Mouse (Mus musculus): ENCODE measurements around the gene Slx4ip.

Gene Slx4ip

DNA sequence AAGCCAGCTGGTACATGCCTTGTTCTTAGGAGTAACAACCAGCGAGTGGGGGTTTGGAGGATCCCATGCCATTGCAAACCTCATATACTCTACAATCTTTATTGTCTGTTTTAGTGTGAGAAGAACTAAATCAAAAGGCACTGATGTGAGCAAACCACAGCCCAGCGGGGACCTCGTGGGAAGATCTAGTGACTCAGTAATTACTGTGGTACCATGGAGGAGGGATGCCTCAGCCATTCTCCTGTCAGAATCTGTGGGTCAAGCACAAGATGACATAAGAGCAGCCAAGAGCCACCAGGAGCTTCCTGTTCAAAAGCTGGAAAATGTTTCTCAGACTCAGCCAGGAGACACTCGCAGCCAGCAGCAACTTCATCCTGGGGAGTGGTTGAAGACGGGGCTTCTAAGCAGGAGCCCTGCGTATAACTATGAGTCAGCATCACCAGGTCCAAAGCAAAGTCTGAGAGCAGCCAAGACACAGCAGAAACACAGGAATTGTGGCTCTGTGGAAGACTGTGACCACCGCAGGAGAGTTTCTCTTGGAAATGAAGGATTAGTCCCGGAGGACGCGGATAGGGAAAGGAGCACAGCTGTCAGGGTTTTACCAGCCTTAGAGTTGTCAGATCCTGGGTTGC, 176.6 kb downstream of the Slx4ip start:
- DNase-seq: no peak

DNA sequence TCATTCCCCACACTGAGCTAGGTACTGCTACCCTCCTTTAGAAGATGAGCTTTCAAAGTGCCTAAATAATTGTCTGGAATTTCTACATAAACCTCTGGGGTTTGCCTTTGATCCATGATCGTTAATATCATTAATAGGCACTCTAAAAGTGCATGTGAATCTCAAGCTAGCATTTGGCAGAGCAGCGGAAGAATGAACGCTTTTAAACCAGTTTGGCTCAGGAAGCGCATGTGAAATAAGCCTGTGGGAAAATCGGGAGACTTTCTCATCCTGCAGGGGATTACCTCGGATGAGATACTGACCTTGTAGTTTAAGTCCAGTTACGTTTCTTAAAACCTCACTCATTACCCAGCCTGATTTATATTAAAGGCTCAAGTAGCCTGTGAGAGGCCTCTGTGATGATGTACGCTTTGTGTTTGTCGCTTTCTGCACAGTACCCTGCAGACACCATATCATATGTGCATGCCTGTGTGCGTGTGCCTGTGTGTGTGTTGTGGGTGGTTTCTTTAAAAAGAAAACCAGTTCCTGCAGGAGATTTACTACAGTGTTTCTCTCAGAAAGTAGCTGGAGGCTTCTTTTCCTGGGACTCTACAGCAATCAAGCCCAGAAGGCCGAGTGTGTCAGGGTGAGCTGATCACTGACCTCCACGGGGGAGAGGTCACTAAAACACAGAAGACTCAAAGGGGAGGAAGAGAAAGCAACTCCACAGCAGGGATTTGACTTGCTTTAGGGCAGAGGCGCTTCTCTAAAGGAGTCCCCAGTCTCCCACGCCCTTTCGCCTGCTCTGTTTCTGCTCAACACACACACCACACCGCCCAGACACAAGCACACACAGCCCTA, 182.7 kb downstream of the Slx4ip start:
- DNase-seq: no peak

DNA sequence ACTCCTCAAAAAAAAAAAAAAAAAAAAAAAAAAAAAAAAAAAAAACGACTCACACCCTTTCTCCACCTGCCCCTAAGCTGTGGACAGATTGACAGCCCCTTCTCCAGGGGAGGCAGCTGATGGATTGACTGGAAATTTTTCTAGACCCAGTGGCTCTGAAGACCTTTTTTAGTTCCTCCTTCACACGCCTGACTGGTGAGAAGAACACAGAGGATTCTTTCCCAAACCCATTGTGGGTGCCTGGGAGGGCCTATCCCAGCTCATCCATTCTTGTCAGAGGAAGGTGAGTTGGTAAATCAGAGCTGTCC, 183.2 kb downstream of the Slx4ip start:
- no peak for DNase-seq

DNA sequence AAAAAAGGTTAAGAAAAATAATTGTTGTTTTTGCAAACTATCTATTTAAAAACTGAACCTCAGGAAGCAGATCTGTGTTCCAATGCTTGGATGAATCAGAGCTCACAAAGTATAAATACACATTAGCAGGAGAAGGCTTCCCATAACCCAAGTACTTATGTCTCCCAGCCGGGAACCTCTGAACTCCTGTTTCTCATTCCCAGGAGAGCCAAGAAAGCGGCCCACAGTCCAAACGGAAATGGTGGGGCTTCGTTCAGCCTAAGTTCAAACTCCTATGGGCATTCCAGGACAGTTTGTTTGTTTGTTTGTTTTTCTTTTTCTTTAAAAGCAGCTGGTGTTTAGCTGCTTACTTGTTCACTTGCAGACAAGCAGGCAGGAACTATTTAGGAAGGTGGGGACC, 187.8 kb downstream of the Slx4ip start:
- DNase-seq: peak; percentile 37

DNA sequence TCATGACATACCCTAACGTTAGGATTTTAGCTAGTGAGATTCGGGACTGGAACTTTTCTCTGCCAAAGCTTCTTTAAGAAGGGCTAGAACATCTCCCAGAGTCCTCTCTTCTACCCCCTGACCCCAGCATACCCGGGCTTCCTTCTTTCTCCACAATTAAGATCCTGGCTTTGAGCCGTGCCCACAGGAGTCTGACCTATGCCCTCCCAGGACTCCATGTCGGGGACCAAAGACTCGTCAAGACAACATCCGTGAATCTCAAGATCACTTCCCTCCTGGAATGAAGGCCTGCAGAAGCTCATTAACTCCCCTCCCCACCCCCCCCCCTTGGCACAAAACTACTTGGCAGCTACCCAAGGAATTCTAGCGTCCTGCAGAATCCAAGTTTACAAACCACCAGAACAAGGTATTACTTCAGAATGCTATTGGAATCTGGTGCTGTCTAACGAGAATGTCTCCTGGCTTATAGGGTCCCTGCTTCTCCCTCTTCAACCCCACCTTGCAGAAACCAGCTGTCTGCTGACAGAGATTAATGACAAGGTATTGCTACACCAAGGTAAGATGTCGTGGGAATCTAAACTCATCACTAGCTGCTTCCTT, 188.8 kb downstream of the Slx4ip start:
- DNase-seq: peak; percentile 50

DNA sequence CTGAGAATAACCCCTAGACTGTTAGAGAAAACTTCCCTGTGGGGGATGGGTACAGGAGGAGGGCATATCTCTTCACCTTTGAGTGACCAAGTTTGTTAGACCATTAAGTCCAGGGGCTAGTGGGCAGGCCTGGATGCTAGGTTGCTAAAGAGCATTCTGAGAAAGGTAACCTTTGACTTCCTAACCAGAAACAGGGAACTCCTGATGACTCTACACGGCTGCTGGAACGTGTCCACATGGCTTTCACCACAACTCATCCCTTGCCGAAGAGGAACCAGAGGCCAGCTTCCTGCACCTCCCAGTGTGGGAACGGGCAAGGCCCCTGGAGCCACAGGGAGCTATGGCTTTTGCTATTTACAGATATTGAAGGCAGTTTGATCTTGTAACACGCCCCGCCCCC, 189.4 kb downstream of the Slx4ip start:
- DNase-seq: peak; percentile 53

DNA sequence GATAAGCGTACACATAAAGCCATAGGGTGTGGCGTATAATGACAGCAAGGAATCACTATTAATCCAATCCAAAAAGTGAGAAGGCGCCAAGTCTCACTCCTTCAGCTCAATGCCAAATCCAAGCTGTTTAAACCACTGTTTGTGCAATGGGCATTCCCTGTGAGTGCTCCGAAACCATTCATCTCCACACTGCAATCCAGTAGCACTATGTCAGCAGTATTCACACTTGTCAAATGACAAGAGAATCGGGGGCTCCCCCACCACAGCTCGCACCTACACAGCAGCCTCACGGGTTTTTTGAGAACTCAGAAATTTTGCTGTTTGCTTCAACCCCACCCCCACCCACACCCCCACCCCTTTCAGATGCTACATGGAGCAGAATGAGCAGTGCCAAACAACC, 190.0 kb downstream of the Slx4ip start:
- no peak for DNase-seq

DNA sequence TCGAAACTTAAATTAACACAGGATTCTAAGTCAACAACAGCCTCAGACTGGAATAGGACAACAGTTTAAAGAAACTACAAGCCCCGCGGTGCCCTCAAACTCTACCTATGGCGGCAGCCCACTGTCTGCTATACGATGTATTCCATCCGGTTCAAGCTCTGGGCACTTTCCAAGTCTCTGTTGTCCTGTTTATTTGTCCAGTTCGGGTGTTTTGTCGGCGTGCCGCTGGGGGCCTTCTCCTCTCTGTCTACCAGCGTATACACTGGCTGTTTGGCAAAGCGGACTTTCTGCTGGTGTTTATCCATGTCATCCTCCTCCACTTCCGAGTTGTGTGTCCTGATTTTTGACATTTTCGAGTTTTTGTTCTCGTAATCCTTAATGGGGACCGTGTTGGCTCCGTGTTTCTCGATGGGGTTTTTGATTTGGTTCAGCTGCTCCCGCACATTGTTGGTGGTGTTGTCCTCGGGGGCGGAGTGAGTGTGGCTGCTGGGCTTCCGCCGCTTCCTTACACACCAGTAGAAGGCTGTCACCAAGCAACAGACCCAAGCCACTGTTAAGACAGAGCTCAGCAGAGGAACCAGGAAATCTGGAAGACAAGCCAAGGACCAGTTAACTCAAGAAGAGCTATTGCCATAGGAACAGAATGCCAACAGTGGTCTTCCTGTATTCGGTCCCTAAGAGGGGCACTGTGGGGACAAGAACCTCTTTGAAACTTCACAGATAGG, 192.0 kb downstream of the Slx4ip start:
- peak; percentile 74 for DNase-seq

DNA sequence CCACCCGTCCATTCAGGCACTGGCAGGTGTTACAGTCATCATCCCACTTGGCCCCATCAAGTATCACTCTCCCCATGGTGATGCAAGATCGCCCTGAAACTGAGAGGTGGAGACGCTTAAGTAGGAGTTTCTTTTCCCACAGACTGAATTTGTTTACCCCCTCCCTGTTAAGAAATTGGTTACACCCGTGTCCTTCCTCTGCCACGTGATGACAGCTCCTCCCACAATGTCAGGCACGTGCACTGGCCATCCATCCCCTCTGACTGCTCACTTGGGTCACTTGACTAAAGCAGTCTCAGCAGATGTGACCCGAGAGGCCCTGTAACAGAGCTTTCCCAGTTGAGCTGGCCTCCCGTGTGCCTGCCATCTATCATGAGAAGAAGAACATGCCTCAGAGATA, 194.2 kb downstream of the Slx4ip start:
- no peak for DNase-seq

DNA sequence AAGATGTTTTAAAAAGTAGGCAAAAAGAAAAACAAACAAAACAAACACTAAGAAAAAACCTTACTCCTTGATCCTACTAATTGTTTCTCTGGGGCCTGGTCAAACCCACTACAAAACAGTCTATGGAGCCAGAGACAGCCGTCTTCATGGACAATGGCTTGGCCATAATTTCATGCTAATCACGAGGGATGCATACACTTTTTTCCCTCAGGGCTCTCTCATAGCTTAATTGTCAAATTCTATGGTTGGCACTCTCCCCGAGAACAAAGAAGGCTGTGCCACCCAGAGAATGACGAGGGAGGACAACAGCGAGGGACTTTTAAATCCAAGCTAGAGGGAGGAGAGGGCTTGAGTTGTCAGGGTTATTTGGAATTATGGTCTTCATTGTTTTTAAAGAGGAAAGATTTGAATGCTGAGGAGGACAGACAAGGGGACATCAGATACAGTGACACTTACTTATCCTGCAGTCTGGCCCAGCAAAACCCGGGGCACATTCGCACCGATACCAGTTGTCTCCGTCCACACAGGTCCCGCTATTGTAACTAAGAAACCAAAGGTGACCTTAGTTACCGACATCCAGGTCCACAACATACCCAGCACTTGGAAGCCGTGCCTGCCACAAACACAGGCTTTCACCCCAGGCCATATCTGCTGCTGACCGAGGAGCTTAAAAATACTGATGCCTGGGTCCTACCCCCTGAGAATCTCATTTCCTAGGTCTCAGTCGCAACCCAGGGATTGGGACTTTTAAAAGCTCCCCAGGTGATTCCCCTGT, 195.8 kb downstream of the Slx4ip start:
- DNase-seq: no peak

DNA sequence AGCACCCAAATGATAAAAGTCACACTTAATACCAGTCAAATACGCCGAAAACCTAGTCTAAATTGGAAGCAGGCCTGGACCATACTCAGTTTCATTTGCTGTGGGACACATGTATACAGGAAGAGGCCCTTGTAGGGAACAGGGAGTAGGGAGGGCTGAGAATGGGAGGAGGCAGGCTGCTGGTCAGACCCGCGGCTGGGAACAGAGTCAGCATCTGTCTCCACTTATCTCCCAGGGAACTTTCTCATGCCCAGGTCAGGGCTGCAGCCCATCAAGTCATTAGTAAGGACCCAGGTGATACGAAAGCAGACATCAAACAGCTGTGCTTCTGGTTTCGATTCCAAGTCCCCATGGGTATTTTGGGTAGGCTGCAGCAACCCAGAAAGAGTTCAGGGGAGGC, 196.7 kb downstream of the Slx4ip start:
- no peak for DNase-seq

DNA sequence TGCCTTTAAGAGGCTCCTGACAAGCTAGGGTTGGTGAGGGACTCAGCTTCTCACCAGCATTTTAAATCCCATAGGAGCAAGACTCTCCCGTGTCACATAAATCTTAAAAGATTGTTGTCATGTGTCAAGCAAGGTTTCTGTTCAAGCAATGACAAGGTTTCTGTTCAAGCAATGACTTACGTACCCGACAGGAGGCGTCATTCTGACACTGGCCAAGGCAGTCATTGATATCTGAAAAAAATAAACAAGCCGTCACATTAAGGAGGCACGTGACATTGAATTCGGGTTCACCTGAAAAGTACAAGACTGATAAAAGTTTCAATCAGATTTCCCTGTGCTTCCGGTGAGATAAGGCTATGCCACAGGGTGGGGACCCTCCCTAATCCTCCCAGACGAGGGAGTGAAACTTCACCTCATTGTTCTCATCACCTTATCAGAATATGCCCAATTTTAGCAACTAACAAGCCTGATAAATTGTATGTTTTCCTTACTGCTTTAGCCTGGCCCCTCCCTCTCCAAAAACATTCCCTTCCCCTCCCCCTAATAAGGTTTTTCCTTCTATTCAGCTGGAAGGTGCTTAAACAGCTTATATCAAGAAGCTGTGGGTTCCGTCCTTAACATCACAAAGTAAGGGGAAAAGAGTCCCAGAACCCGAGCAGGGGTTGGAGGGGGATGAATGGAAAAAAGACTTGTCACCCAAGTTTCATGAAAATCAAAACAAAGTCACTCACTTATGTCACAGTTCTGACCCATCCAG, 200.9 kb downstream of the Slx4ip start:
- DNase-seq: no peak

DNA sequence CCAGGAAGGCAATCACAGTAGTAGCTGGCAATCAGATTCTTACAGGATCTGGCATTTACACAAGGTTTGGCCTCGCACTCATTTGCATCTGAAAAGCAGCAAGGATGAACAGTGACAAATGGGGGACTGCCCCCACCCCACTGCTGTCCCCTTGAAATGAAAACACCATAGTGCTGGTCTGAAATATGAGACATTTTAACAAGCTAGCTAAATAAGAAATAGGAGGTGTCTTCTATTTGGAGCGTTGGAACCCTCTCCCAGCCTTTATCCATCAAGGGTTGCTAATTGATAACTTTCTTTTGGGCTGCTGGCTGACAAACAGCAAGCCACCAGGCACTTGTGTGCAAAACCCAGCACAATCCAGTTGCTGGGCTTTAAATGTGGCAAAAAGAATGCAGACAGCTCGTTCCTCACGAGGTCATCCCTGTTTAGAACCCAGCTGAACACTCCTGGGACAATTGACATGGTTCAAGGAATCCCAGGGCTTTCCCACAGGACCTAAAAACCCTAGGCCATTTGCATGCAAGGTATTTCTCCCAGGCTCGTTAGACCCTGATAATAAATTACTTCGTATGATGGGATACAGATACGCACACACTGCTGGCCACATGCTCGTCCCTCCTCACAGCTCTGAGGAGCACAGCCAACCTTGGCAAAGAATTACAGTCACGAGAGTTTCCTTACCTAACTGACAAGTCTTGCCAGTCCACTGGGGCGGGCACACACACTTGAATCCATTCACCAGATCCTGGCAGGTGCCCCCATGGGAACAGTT, 201.7 kb downstream of the Slx4ip start:
- DNase-seq: no peak

DNA sequence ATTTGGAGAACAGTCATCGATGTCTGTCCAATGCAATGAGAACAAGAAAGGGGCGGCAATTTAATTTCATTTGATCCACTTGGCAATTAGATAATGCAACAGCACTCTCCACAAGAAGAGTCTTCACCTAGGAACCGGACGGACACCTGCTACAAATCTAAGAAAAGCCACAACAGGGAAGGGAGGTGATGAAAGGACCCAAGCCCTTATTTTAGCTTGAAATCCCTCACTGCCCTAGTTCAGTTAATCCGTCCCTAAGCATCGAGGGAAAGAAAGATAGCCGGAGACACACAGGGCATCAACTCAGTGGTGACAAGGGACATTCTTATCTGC, 202.2 kb downstream of the Slx4ip start:
- DNase-seq: no peak

DNA sequence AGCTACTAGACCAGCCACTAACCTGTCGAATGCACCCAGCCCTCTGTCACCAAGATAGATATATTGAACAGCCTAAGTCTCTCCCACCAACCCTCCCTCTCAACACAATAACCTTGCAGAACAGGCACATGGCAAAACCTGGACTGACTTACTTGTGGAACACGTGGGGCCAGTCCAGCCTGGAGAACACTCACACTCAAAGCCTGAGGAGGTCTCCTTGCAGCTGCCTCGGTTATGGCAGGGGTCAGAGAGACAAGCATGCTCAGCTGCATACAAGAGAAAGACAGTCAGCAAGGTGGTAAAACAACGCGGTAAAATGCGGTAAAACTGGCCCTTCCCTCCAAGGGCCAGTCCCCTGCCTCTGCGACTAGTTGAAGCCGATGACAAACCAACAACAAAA, 203.3 kb downstream of the Slx4ip start:
- no peak for DNase-seq

DNA sequence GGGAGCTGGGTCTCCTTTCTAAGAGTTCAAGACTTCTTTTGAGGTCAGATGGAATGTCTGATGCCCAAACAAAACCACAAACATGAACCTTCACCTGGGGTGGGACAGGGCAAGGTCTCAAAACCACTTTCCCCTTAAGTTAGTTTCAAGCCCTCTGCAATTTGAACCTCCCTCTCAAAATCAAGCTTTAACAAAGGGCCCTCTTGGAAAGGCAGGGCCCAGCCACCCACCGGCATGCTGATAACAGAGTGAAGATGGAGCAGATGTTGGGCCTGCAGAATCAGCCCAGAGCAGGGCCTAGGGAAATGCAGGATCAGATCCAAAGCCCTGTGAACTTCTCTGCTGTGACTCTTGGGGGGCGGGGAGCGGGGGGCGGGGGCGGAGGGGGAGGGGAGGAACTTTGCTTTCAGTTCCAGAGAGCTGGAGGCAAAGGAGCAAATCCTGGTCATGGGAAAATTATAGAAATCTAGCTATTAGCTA, 206.0 kb downstream of the Slx4ip start:
- peak; percentile 31 for DNase-seq

DNA sequence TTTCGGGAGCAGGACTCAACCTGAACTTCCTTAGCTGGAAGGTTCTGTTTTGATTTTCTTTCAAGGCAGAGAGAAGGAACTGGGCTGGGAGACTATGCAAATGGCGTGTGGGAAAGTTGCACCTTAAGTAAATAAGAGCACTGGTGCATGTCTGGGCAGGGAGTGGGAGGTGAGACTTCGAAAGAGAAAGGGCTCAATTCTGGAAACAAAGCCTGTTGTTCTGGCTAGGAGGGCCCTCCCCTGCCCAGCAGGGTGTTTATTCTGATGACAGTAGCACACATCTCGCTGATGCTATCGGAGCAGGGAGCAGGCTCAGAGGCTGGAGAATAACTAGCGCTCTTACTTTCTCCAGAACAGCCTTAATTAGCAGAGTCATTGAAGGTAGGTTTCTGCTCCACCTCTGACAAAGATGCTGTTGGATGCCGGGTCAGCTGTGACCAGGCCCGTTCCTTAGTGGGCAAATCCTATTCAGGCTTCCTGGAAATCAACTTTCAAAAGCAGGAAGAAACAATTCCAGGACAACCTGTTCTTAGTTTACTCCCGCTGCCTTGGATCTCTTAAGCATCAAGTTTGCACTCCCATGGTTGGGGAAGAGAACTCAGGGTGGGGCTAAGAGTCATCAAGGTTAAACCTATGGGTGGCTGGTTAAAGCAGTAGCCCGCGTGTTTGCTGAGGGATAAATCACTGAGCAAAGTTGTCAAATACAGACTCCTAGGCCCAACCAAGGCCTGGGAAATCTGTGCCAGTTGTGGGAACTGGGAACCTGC, 207.4 kb downstream of the Slx4ip start:
- DNase-seq: no peak

DNA sequence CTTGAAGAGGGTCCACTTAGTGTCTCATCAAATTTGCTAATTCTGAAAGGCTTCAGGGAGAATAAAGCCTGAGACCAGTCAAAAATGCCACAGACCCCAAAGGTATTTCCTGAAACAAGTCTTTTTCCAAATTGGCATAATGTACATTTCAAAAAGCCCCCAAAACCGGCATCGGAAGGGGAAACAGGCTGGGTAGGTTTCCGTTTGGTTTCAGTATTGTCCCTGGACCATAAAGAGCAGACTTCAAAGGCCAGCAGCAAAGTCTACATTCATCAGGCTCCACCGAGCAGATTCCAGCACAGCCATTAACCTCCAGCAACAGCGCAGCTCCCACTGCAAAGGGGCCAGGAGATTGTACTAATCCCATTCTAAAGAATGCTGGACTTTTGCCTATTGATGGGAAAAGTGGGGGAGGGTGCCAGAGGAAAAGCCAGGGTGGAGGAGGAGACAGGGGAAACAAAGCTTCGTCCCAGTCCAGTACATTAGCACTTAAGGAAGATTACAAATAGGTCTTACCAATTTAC, 208.3 kb downstream of the Slx4ip start:
- peak; percentile 31 for DNase-seq

DNA sequence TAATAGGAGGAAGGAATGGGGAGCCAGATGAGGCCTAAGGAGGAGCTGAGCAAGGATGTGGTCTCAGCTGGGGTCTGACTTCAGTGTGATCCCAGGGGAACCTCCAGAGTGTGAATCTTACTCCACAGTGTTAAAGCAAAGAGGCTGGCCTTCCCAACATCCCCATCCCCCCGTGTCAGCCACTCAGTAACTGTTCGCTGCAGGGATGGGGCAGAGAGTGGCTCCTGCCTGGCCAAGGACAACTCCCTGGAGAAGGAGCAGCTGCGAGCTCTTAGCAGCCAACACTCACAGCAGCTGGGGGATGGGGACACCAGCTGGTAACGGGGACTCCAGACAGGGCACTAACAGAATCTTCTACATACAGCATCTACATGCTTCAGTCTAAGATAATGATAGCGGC, 210.1 kb downstream of the Slx4ip start:
- DNase-seq: peak; percentile 67

DNA sequence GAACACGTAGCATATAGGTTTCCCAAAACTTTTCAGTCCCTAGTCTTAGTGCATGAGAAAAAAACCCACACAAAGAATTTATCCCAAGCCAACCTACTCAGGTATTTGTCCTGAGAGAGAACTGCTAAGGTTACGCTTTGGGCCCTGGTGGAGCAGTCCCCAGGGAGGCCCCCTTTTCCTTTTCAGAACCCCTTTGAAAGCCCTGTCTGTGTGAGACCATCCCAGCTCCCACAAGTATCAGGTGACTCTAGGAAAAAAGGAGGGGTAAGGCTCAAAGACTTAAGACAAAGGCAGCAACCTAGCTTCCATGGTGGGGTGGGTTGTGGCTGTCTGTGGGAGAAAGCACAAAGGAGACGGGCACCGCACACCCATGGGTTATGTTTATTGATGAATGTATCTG, 216.2 kb downstream of the Slx4ip start:
- no peak for DNase-seq

Data from kidney, postnatal 10 days (tissue).